Mouse (Mus musculus): ENCODE data around the gene Ptprg. TPM values are rescaled to one million over a fixed set of nuclear protein-coding genes. Genes with fewer than 3 reads are reported as not detected.

Ptprg gene
- polyA plus RNA-seq, 1 experiment from 2014 or later = 15.2 TPM

- no peak overlapping the region for H3K9ac ChIP-seq (ENCODE audit: low read depth, low read length)
- no peak overlapping the region for H3K4me2 ChIP-seq
- WGBS (ENCODE audit: insufficient replicate concordance) = 56% methylated on average over 6 of the region's 6 CpGs
- no peaks in the 10 kb centered on the region for H3K27me3 ChIP-seq (ENCODE audit: control insufficient read depth, insufficient read depth, low read length)
- ATAC-seq (replicated peaks; ENCODE audit: insufficient number of reproducible peaks, low FRiP score, low TSS enrichment) = no peak
- no peak overlapping the region for H3K4me3 ChIP-seq (ENCODE audit: low read depth, low read length)
- no peak overlapping the region for H3K27ac ChIP-seq (ENCODE audit: low read depth, low read length)
- no peaks in the 10 kb centered on the region for H3K36me3 ChIP-seq (ENCODE audit: control insufficient read depth, insufficient read depth, low read length)
- H3K4me1 ChIP-seq (ENCODE audit: control insufficient read depth, insufficient read depth, low read length) = peaks cover 29% of the 10 kb centered on the region
- no peaks in the 10 kb centered on the region for H3K9me3 ChIP-seq (replicated peaks; ENCODE audit: control insufficient read depth, low read length)
Observed at GRCm38 (mm10) chr14:11688142-11688541, 134.8 kb downstream of the Ptprg start.

GRCm38 (mm10) chr14:11690066-11690465 is 136.7 kb downstream of the Ptprg start:
- no peaks in the 10 kb centered on the region for H3K9me3 ChIP-seq (replicated peaks; ENCODE audit: control insufficient read depth, low read length)
- H3K9ac ChIP-seq (ENCODE audit: low read depth, low read length) = no peak overlapping the region
- H3K36me3 ChIP-seq (ENCODE audit: control insufficient read depth, insufficient read depth, low read length) = no peaks in the 10 kb centered on the region
- H3K27me3 ChIP-seq (ENCODE audit: control insufficient read depth, insufficient read depth, low read length) = no peaks in the 10 kb centered on the region
- no peak overlapping the region for H3K27ac ChIP-seq (ENCODE audit: low read depth, low read length)
- H3K4me2 ChIP-seq = no peak overlapping the region
- no peak overlapping the region for H3K4me3 ChIP-seq (ENCODE audit: low read depth, low read length)
- H3K4me1 ChIP-seq (ENCODE audit: control insufficient read depth, insufficient read depth, low read length) = peaks cover 16% of the 10 kb centered on the region
- no peak for ATAC-seq (replicated peaks; ENCODE audit: insufficient number of reproducible peaks, low FRiP score, low TSS enrichment)
- 88% methylated on average over 1 of the region's 1 CpGs for WGBS (ENCODE audit: insufficient replicate concordance)

- no peak overlapping the region for H3K4me3 ChIP-seq (ENCODE audit: low read depth, low read length)
- H3K36me3 ChIP-seq (ENCODE audit: control insufficient read depth, insufficient read depth, low read length) = no peaks in the 10 kb centered on the region
- no peak for ATAC-seq (replicated peaks; ENCODE audit: insufficient number of reproducible peaks, low FRiP score, low TSS enrichment)
- H3K4me2 ChIP-seq = no peak overlapping the region
- no peaks in the 10 kb centered on the region for H3K9me3 ChIP-seq (replicated peaks; ENCODE audit: control insufficient read depth, low read length)
- no peaks in the 10 kb centered on the region for H3K27me3 ChIP-seq (ENCODE audit: control insufficient read depth, insufficient read depth, low read length)
- H3K4me1 ChIP-seq (ENCODE audit: control insufficient read depth, insufficient read depth, low read length) = peaks cover 16% of the 10 kb centered on the region
- no peak overlapping the region for H3K27ac ChIP-seq (ENCODE audit: low read depth, low read length)
- H3K9ac ChIP-seq (ENCODE audit: low read depth, low read length) = no peak overlapping the region
- WGBS (ENCODE audit: insufficient replicate concordance) = 80% methylated on average over 3 of the region's 3 CpGs
Observed at GRCm38 (mm10) chr14:11691531-11691930, 138.2 kb downstream of the Ptprg start.

GRCm38 (mm10) chr14:11698880-11699279 is 145.5 kb downstream of the Ptprg start:
- no peak for ATAC-seq (replicated peaks; ENCODE audit: insufficient number of reproducible peaks, low FRiP score, low TSS enrichment)
- Histone ChIP-seq H3K4me2 (no peak overlapping the region), H3K27ac (ENCODE audit: low read depth, low read length) (no peak overlapping the region), H3K4me1 (ENCODE audit: control insufficient read depth, insufficient read depth, low read length) (peaks cover 15% of the 10 kb centered on the region), H3K36me3 (ENCODE audit: control insufficient read depth, insufficient read depth, low read length) (no peaks in the 10 kb centered on the region), H3K27me3 (ENCODE audit: control insufficient read depth, insufficient read depth, low read length) (no peaks in the 10 kb centered on the region), H3K9me3 (replicated peaks; ENCODE audit: control insufficient read depth, low read length) (no peaks in the 10 kb centered on the region), H3K4me3 (ENCODE audit: low read depth, low read length) (no peak overlapping the region), H3K9ac (ENCODE audit: low read depth, low read length) (no peak overlapping the region)
- 73% methylated on average over 4 of the region's 4 CpGs for WGBS (ENCODE audit: insufficient replicate concordance)

- Histone ChIP-seq H3K4me3 (ENCODE audit: low read depth, low read length) (no peak overlapping the region), H3K27me3 (ENCODE audit: control insufficient read depth, insufficient read depth, low read length) (no peaks in the 10 kb centered on the region), H3K36me3 (ENCODE audit: control insufficient read depth, insufficient read depth, low read length) (no peaks in the 10 kb centered on the region), H3K4me2 (no peak overlapping the region), H3K9me3 (replicated peaks; ENCODE audit: control insufficient read depth, low read length) (no peaks in the 10 kb centered on the region), H3K9ac (ENCODE audit: low read depth, low read length) (no peak overlapping the region), H3K27ac (ENCODE audit: low read depth, low read length) (no peak overlapping the region), H3K4me1 (ENCODE audit: control insufficient read depth, insufficient read depth, low read length) (peaks cover 16% of the 10 kb centered on the region)
- ATAC-seq (replicated peaks; ENCODE audit: insufficient number of reproducible peaks, low FRiP score, low TSS enrichment) = no peak
- WGBS (ENCODE audit: insufficient replicate concordance) = 86% methylated on average over 2 of the region's 2 CpGs
Observed at GRCm38 (mm10) chr14:11699654-11700053, 146.3 kb downstream of the Ptprg start.

- 72% methylated on average over 9 of the region's 9 CpGs for WGBS (ENCODE audit: insufficient replicate concordance)
- Histone ChIP-seq H3K4me2 (no peak overlapping the region), H3K27ac (ENCODE audit: low read depth, low read length) (no peak overlapping the region), H3K4me1 (ENCODE audit: control insufficient read depth, insufficient read depth, low read length) (peaks cover 24% of the 10 kb centered on the region), H3K4me3 (ENCODE audit: low read depth, low read length) (no peak overlapping the region), H3K9ac (ENCODE audit: low read depth, low read length) (no peak overlapping the region), H3K9me3 (replicated peaks; ENCODE audit: control insufficient read depth, low read length) (no peaks in the 10 kb centered on the region), H3K36me3 (ENCODE audit: control insufficient read depth, insufficient read depth, low read length) (no peaks in the 10 kb centered on the region), H3K27me3 (ENCODE audit: control insufficient read depth, insufficient read depth, low read length) (no peaks in the 10 kb centered on the region)
- ATAC-seq (replicated peaks; ENCODE audit: insufficient number of reproducible peaks, low FRiP score, low TSS enrichment) = no peak
Observed at GRCm38 (mm10) chr14:11701516-11702249, 148.4 kb downstream of the Ptprg start.

- Histone ChIP-seq H3K4me3 (ENCODE audit: low read depth, low read length) (no peak overlapping the region), H3K4me1 (ENCODE audit: control insufficient read depth, insufficient read depth, low read length) (peaks cover 24% of the 10 kb centered on the region), H3K36me3 (ENCODE audit: control insufficient read depth, insufficient read depth, low read length) (no peaks in the 10 kb centered on the region), H3K4me2 (no peak overlapping the region), H3K9ac (ENCODE audit: low read depth, low read length) (no peak overlapping the region), H3K9me3 (replicated peaks; ENCODE audit: control insufficient read depth, low read length) (no peaks in the 10 kb centered on the region), H3K27ac (ENCODE audit: low read depth, low read length) (peak overlapping the region; percentile 36; the same call in 1 of the 2 replicates), H3K27me3 (ENCODE audit: control insufficient read depth, insufficient read depth, low read length) (no peaks in the 10 kb centered on the region)
- 51% methylated on average over 11 of the region's 11 CpGs for WGBS (ENCODE audit: insufficient replicate concordance)
- no peak for ATAC-seq (replicated peaks; ENCODE audit: insufficient number of reproducible peaks, low FRiP score, low TSS enrichment)
Observed at GRCm38 (mm10) chr14:11702770-11703477, 149.6 kb downstream of the Ptprg start.

- H3K9ac ChIP-seq (ENCODE audit: low read depth, low read length) = no peak overlapping the region
- no peak overlapping the region for H3K4me3 ChIP-seq (ENCODE audit: low read depth, low read length)
- peaks cover 24% of the 10 kb centered on the region for H3K4me1 ChIP-seq (ENCODE audit: control insufficient read depth, insufficient read depth, low read length)
- H3K9me3 ChIP-seq (replicated peaks; ENCODE audit: control insufficient read depth, low read length) = no peaks in the 10 kb centered on the region
- no peak overlapping the region for H3K27ac ChIP-seq (ENCODE audit: low read depth, low read length)
- WGBS (ENCODE audit: insufficient replicate concordance) = 16% methylated on average over 2 of the region's 2 CpGs
- H3K36me3 ChIP-seq (ENCODE audit: control insufficient read depth, insufficient read depth, low read length) = no peaks in the 10 kb centered on the region
- no peak overlapping the region for H3K4me2 ChIP-seq
- H3K27me3 ChIP-seq (ENCODE audit: control insufficient read depth, insufficient read depth, low read length) = no peaks in the 10 kb centered on the region
- no peak for ATAC-seq (replicated peaks; ENCODE audit: insufficient number of reproducible peaks, low FRiP score, low TSS enrichment)
Observed at GRCm38 (mm10) chr14:11704871-11705270, 151.5 kb downstream of the Ptprg start.
